Mouse (Mus musculus): Measurements from ENCODE around the gene Lrmda.
"Not testable (repeated sequence)": the region's sequence is repeated elsewhere in the genome, so short reads cannot be mapped to it uniquely, and the experiment has no call there.

The Lrmda gene

GRCm38 (mm10) chr14:22586796-22587195 lies 567.3 kb downstream of the Lrmda start:
- no peak for DNase-seq (ENCODE audit: low spot score in 2 of 2)

- DNase-seq (ENCODE audit: low spot score in 2 of 2) = no peak
These were observed 567.9 kb downstream of the Lrmda start for GRCm38 (mm10) chr14:22587285-22587957.

DNA sequence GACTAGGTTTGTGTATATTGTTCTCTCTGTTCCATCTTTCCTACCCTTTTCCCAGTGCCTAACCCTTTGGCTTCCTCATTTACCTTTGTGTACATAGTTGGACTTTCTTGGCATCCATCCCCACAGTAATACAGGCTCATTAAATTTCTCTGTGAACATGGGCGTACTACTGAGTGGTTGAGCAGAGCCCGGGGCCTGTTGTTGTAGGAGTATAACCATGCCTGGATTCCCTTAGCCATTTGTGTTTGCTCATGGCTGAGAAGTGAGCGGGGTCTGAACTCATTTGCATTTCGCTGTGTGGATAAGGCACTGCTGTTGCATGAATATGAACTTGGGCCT lies 568.4 kb downstream of the Lrmda start:
- DNase-seq (ENCODE audit: low spot score in 2 of 2) = no peak

GRCm38 (mm10) chr14:22588394-22588793 lies 568.9 kb downstream of the Lrmda start:
- DNase-seq (ENCODE audit: low spot score in 2 of 2) = not testable (repeated sequence)

GRCm38 (mm10) chr14:22589503-22590215 lies 570.1 kb downstream of the Lrmda start:
- DNase-seq (ENCODE audit: low spot score in 2 of 2) = no peak

DNA sequence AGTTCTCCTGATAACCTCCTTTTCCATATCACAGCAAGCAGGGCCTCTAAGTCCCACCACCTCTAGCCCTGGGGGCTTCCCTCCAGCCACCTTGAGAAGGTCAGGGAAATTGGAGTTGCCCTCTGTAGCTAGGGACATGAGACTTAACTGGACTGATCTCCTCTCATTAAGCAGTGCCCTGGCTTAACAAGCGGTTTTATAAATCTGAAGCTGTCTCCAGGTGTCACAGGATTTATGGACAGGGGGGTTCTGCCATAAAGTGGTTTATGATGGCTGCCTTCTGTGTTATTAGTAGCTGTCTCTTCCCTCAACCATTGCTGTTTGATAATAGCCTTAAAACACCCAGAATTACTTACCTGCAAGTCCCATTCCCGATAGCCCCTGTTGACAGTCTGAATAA lies 571.7 kb downstream of the Lrmda start:
- no peak for DNase-seq (ENCODE audit: low spot score in 2 of 2)

- no peak for DNase-seq (ENCODE audit: low spot score in 2 of 2)
These were observed 578.0 kb downstream of the Lrmda start for GRCm38 (mm10) chr14:22597508-22597907.

DNA sequence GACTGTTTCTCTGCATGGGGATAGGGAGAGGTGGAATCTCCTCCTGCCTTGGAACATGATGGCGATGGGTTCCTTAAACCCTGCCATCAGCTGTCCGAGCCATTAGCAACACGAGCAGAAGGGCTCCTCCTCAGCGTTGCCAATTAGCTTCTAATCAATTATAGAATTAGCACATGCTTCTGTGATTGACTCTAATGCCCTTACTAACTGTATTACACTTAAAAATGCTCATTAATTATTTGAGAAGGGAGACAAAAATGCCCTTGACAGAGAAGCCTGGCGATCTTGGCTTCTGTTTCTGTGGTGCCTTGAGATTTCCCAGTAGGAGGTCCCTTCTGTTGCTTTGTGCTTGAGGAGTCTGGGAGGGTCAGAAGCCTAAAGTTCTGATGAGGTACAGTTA lies 579.1 kb downstream of the Lrmda start:
- no peak for DNase-seq (ENCODE audit: low spot score in 2 of 2)

DNA sequence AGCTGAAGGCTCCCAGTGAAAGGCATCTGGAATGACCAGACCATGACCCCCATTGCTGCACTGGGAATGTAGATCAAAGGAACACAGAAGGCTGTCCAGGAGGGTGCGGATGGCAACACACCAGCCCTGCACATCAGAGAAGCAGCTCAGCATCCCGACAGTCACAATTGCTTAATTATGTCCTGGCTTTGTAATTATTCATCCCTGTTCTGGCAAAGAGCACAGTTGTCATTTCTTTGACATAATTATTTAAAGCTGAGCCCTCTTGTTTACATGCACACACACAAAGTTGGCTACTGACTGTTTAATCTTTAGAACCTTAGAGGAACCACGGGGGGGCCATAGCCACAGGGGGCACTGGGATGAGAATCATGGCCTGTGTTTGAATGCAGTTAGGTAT lies 580.7 kb downstream of the Lrmda start:
- no peak for DNase-seq (ENCODE audit: low spot score in 2 of 2)

DNA sequence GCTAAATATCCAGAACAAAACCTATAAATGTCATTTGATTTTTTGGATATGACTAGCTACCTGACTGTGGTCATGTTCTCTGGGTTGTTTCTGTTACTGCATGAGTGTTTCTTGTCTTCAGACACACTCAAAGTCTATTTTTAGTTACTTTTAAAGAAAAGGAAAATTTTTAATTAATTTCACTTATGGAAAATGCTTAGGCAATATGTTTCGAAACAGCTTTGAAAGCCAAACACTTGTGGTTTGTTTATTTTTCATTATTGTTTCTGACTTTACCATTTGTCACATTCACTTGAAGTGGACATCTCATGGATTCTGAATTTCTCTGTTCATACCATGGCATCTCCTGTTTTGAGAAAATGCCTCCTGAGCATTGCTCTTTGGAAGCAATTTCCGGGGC lies 582.8 kb downstream of the Lrmda start:
- DNase-seq (ENCODE audit: low spot score in 2 of 2) = no peak

- no peak for DNase-seq (ENCODE audit: low spot score in 2 of 2)
These were observed 589.1 kb downstream of the Lrmda start for GRCm38 (mm10) chr14:22608599-22608998.

GRCm38 (mm10) chr14:22609261-22610245 lies 590.0 kb downstream of the Lrmda start:
- no peak for DNase-seq (ENCODE audit: low spot score in 2 of 2)

DNA sequence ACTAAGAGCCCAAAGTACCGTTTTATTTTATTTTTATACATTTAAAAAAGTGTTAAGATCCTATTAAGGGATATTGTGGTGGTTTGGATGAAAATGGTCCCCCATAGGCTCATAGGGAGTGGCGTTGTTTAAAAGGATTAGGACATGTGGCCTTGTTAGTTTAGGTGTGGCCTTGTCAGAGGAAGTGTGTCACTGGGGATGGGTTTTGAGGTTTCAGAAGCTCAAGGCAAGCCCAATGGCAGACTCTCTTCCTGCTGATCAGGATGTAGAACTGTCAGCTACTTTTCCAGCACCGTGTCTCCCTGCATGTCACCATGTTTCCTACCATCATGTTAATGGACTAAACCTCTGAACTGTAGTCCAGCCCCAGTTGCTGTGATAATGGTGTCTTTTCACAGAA lies 591.5 kb downstream of the Lrmda start:
- no peak for DNase-seq (ENCODE audit: low spot score in 2 of 2)

DNA sequence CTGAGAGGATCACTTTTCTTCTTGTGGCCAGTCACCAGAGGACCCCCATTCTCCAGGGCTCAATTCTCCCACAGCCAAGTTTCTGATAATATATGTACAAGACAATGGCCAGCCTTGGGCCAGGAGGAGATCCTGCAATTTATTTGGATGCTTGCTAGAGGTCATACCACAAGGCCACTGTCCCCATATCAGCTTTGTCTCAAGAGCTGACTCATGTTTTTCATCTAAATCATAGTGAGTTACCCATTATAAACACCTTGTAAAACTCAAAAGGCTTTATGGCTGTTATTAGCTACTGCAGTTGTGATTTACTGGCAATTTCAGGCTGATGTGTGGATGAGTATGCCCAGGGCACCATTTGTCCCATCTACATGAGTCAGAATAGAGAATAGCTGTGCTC lies 600.7 kb downstream of the Lrmda start:
- DNase-seq (ENCODE audit: low spot score in 2 of 2) = no peak

GRCm38 (mm10) chr14:22621941-22622340 lies 602.4 kb downstream of the Lrmda start:
- no peak for DNase-seq (ENCODE audit: low spot score in 2 of 2)

DNA sequence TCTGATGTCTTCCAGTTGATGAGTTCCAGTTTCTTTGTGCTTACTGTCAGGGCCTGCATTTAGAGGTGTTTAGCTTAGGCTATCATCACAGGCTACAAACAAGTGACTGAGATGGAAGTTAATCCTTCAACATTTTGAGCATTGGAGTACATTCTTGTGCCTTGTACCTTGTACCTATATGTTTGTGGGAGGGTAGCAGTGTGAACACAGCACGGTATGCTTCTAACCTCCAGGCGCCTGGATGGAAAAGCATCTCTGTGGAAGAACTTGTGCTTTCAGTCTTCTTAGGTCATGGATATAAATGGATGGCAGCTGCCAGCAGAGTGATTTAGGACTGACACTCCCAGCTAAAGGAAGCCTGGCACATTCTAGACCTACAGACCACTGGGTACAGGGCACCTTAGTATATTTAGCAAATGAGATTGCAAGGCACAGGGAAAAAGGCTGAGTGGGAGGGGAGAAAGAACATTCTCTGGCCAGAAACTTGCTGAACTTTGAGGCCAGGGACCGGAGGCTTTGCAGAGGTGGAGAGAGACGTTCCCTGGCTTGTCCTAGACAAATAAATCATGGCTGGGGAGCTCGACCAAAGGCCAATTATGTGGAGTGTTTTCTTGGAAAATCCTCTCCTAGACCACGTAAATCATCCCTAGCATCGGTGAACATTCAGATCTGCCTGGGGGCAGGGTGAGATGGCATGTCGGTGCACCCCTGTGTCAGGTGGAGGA lies 607.8 kb downstream of the Lrmda start:
- DNase-seq (ENCODE audit: low spot score in 2 of 2) = no peak

DNA sequence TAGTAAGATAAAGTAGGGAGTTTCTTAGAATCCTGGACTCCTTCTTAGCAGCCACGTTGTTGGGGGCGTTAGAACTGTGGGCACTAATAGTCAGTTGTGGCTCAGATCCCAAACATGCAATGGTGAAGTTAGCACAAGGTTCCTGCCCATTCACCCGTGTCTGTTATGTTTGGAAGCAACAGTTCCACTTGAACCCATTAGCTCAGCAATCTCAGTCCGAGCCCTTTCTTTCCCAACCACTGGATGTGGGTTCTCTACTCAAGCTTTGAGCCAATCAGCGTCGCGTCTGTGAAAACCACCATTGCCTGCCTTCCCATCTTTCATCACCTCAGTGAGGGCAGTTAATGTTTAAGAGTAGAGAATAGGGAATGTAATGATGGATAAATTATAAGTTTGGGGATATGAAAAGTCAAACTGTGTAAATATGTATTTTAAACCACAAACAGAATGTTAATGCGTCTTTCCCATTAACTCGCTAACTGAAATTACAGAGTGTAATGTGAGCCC lies 610.9 kb downstream of the Lrmda start:
- DNase-seq (ENCODE audit: low spot score in 2 of 2) = no peak

DNA sequence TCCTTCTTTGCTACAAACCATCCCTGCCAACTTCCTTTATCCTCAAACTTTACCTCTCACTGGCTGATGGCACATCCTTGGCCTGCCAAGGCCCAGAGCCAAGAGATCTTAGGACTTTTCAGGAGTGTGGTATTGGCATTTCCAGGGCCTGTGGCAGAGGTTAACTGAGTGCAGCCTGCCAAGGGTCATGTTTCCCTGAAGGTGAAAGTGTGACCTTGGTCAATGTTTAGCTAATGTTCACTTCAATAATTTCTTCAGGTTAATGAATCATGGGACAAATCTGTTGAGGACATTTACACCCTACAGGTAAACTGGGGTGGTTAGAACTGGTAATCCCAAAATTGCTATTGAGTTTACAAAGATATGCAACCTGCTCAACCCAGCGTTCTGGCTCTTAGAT lies 614.1 kb downstream of the Lrmda start:
- no peak for DNase-seq (ENCODE audit: low spot score in 2 of 2)

- no peak for DNase-seq (ENCODE audit: low spot score in 2 of 2)
These were observed 624.0 kb downstream of the Lrmda start for GRCm38 (mm10) chr14:22643494-22643893.

DNA sequence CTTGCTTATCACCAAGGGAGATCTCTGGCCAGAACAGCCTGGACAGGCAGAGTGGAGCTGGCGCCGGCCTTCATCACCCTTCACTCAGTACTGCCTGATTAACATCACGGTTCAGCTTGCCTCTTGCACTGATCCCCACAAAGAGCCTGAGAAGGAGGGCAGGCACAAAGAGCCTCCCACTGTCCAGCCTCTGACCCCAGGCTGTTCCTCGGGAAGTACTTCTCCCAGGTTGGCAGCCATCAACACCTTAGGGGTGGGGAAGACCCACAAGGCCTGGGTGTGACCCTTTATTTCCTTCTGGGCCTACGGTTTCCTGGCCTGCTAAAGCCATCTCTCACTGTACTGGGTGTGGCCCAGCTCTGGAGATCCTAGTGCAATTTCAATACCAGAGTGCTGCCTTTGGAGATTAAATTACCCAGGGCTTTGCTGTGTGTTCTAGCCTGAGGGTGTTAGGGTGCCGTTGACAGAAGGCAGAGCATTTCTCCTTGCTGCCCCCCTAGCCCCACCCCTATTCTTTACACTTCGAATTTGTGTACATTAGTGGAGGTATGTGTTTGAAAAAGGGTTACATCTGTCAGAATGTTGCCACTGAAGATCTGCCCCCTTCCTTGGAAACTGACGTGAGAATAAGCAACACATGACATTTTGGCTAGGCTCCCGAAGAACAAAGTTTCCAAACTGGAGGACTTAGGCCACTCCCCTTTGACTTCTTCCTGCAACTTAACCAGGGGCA lies 628.5 kb downstream of the Lrmda start:
- DNase-seq (ENCODE audit: low spot score in 2 of 2) = no peak

DNA sequence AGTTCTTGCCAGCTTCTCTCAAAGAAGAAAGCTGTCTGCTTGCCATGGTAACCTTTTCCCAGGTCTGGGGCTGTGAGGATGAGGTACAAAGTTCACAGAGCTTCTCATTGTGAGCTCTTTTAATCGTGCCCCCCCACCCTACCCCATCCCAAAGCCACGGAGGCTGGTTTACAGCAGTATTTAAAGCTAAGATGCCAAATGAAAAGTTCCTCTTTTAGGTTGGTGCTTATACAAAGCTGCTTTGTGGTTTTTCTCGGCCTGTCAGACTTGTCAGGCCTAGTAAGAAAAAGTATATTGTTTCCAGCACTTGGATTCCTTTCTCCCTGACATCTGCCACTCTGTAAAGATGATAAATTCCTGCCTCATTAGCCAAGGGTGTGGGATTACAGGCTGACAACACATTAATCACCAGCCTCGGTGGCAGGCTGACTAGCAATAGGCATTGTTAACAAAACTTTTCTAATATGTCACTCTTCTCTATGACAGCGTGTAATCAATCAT lies 629.9 kb downstream of the Lrmda start:
- no peak for DNase-seq (ENCODE audit: low spot score in 2 of 2)

Data from right cerebral cortex, adult 2 months (tissue).